In the genomic region with DNA sequence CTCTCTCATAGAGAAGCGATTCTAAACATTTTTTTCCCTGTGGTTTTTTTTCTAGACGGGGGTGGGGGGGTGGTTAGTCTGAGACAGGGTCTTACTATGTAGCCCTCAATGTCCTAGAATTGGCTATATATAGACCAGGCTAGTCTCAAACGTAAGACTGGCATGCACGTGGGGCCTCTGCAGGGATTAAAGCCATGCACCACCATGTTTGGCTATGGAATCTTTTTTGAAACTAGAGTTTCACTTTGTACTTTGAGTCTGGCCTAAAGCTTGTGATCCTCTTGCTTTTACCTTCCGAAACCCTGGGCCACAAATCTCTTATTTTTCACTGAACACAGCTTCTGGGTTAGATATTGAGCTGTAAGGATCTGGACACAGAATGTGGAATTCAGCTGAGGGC, we compare ENCODE assay signal across 9 mouse cellular contexts. TPM values are rescaled to one million over a fixed set of nuclear protein-coding genes. Genes with fewer than 3 reads are reported as not detected.
DNase-seq lines count a peak whose midpoint lies in the region; ATAC-seq and TF ChIP-seq lines count a peak whose summit lies in the region.
"Had no signal": no experiment of that assay in that cellular context is flagged by ENCODE, and none has a peak within 500 bp of the region (broad histone marks: within the 10 kb centered on the region; RNA-seq: fewer than 3 reads in every experiment).

No protein-coding gene starts in this region.

- no peaks in the 10 kb centered on the region; the same call in 1 of the 2 replicates for H3K4me1 ChIP-seq in heart, adult 2 months (ENCODE audit: control insufficient read depth, insufficient read depth, low read length)
- H3K4me1 ChIP-seq in forebrain, embryonic 14.5 days (ENCODE audit: control insufficient read depth, insufficient read depth, low read length), result peaks cover 8% of the 10 kb centered on the region; the same call in 1 of the 2 replicates
- peaks cover 27% of the 10 kb centered on the region for H3K4me1 ChIP-seq in liver, embryonic 12.5 days

- no peak for TF ChIP-seq EP300 in heart, adult 2 months (IDR thresholded peaks at IDR 0.05; ENCODE audit: insufficient read depth, low read depth, low read length)

- no peak overlapping the region for H3K4me3 ChIP-seq in heart, adult 2 months
- peak overlapping the region; percentile 58; the same call in 1 of the 2 replicates for H3K4me3 ChIP-seq in forebrain, embryonic 14.5 days (ENCODE audit: low read depth, low read length)
- peak overlapping the region; percentile 75 for H3K4me3 ChIP-seq in liver, embryonic 12.5 days

- DNase-seq in heart, adult 2 months, result no peak
- DNase-seq in heart, adult 11 months, result no peak
- DNase-seq in 3T3-L1 (ENCODE audit: low read depth, low spot score), result peak; percentile 33
- DNase-seq in forebrain, embryonic 14.5 days (ENCODE audit: low spot score), result no peak
- DNase-seq in right cerebral cortex, postnatal 25 days, result no peak
- no peak for DNase-seq in thymus, postnatal 25 days
- no peak for DNase-seq in layer of hippocampus, adult 8-10 months (ENCODE audit: low spot score in 2 of 2)

- no peaks in the 10 kb centered on the region for H3K36me3 ChIP-seq in heart, adult 2 months (ENCODE audit: control insufficient read depth, insufficient read depth, low read length)
- H3K36me3 ChIP-seq in forebrain, embryonic 14.5 days (ENCODE audit: control insufficient read depth, insufficient read depth, low read length), result no peaks in the 10 kb centered on the region
- H3K36me3 ChIP-seq in liver, embryonic 12.5 days, result no peaks in the 10 kb centered on the region

- no peak overlapping the region for H3K9ac ChIP-seq in heart, adult 2 months (ENCODE audit: low read depth, low read length)
- no peak overlapping the region for H3K9ac ChIP-seq in forebrain, embryonic 14.5 days (ENCODE audit: low read length)
- peak overlapping the region; percentile 12; the same call in 1 of the 2 replicates for H3K9ac ChIP-seq in liver, embryonic 12.5 days

- ATAC-seq in forebrain, embryonic 14.5 days, result no peak
- no peak for ATAC-seq in liver, embryonic 12.5 days

- no peaks in the 10 kb centered on the region for H3K27me3 ChIP-seq in heart, adult 2 months (ENCODE audit: control insufficient read depth, insufficient read depth, low read length)
- no peaks in the 10 kb centered on the region for H3K27me3 ChIP-seq in forebrain, embryonic 14.5 days (replicated peaks; ENCODE audit: control insufficient read depth, insufficient read depth, low read length)
- peaks cover 13% of the 10 kb centered on the region for H3K27me3 ChIP-seq in liver, embryonic 12.5 days (replicated peaks)

- intact Hi-C loops in heart, adult 2 months (cut with DNase I), result loop anchor here (2.0 to 5.0 kb wide), 4 partner anchors 39 to 523 kb away; a partner anchor contains a TSS

- peak overlapping the region; percentile 96 for H3K27ac ChIP-seq in heart, adult 2 months
- no peak overlapping the region for H3K27ac ChIP-seq in forebrain, embryonic 14.5 days (ENCODE audit: low read depth, low read length)
- H3K27ac ChIP-seq in liver, embryonic 12.5 days, result no peak overlapping the region
- H3K27ac ChIP-seq: macrophage had no signal

- TF ChIP-seq CTCF in heart, adult 2 months (IDR thresholded peaks at IDR 0.05), result no peak

- no peak for TF ChIP-seq POLR2A in heart, adult 2 months (IDR thresholded peaks at IDR 0.05; ENCODE audit: insufficient read depth, low read depth, low read length)

- peak overlapping the region; percentile 57 for H3K4me2 ChIP-seq in forebrain, embryonic 14.5 days (ENCODE audit: low read length)
- H3K4me2 ChIP-seq in liver, embryonic 12.5 days, result peak overlapping the region; percentile 72

- H3K79me2 ChIP-seq in heart, adult 2 months (replicated peaks; ENCODE audit: control insufficient read depth, insufficient read depth, low read length), result no peaks in the 10 kb centered on the region

- 35% methylated on average over 5 of the region's 5 CpGs for WGBS in heart, adult 2 months
- WGBS in forebrain, embryonic 14.5 days, result 58% methylated on average over 5 of the region's 5 CpGs
- WGBS in liver, embryonic 12.5 days (ENCODE audit: insufficient replicate concordance), result 33% methylated on average over 5 of the region's 5 CpGs

- no peaks in the 10 kb centered on the region for H3K9me3 ChIP-seq in forebrain, embryonic 14.5 days (replicated peaks; ENCODE audit: control insufficient read depth, low read length)
- H3K9me3 ChIP-seq in liver, embryonic 12.5 days (replicated peaks), result no peaks in the 10 kb centered on the region

RNA-seq across cellular contexts. Expression of a gene that starts 2.2 kb away (rescaled TPM):
- 10 to 100 TPM; 21.6 to 25.7 TPM for total RNA-seq in heart, adult 2 months (2021)
- polyA plus RNA-seq in heart, adult 2 months (2012; rRNA removed), result 14.2 and 26.0 TPM in 2 replicates
- 17.8 and 18.6 TPM in 2 replicates for polyA plus RNA-seq in forebrain, embryonic 14.5 days (2014; fragmentation: Nextera tagmentation; extraction: Ambion mirVana)
- polyA plus RNA-seq in liver, embryonic 12.5 days (2016; fragmentation: Nextera tagmentation; extraction: Ambion mirVana), result 7.9 and 9.7 TPM in 2 replicates
- 10 to 100 TPM; 67.2 to 80.7 (median 70.9) TPM for total RNA-seq in layer of hippocampus, adult 8-10 months (2022)
